Mouse (Mus musculus) liver, adult 2 months (tissue): ENCODE data around the gene Eea1. TPM values are rescaled to one million over a fixed set of nuclear protein-coding genes. Genes with fewer than 3 reads are reported as not detected.
"Not testable (repeated sequence)": the region's sequence is repeated elsewhere in the genome, so short reads cannot be mapped to it uniquely, and the experiment has no call there.

Experiments
- DNase-seq: peaks from one replicate; pipeline ENCODE4 v3.0.0-alpha.2; 2011; ENCODE audit warnings: low read depth, low spot score; ENCODE audit errors: extremely low read depth
- H3K27ac ChIP-seq: fragments of 200-500 bp; replicated peaks from 2 replicates; pipeline ENCODE4 v1.5.1; 2012; ENCODE audit warnings: low read depth, mild to moderate bottlenecking, control low read depth, inconsistent platforms, low read length; ENCODE audit not compliant: insufficient read depth
- H3K27me3 ChIP-seq: fragments of 200-500 bp; 2 replicates; pipeline ENCODE4 v1.6.1; 2012; ENCODE audit warnings: mild to moderate bottlenecking, moderate library complexity, low read length, inconsistent platforms; ENCODE audit not compliant: control insufficient read depth, insufficient read depth
- H3K36me3 ChIP-seq: fragments of 200-500 bp; 2 replicates; pipeline ENCODE4 v1.6.1; 2012; ENCODE audit warnings: low read length, inconsistent platforms; ENCODE audit not compliant: control insufficient read depth, insufficient read depth
- H3K4me1 ChIP-seq: fragments of 200-500 bp; 2 replicates; pipeline ENCODE4 v1.6.1; 2011; ENCODE audit warnings: low read length; ENCODE audit not compliant: control insufficient read depth, insufficient read depth
- H3K4me3 ChIP-seq: fragments of 200-500 bp; 2 replicates; pipeline ENCODE4 v1.5.1; 2011; ENCODE audit warnings: low read depth, mild to moderate bottlenecking, control low read depth, low read length, moderate library complexity; ENCODE audit not compliant: insufficient read depth
- H3K79me2 ChIP-seq: fragments of 200-500 bp; 2 replicates; pipeline ENCODE4 v1.6.1; 2012; ENCODE audit warnings: inconsistent platforms, mild to moderate bottlenecking, low read length, moderate library complexity; ENCODE audit not compliant: control insufficient read depth, insufficient read depth
- H3K9ac ChIP-seq: fragments of 200-500 bp; 2 replicates; pipeline ENCODE4 v1.6.1; 2012; ENCODE audit warnings: low read depth, mild to moderate bottlenecking, control low read depth, inconsistent platforms, low read length
- CTCF ChIP-seq: fragments of 200-500 bp; IDR thresholded peaks from 2 replicates; pipeline ENCODE4 v1.5.1; 2011; ENCODE audit warnings: low read depth, low read length, control low read depth
- POLR2A ChIP-seq: fragments of 200-500 bp; IDR thresholded peaks from 2 replicates; pipeline ENCODE4 v1.6.1; 2011; ENCODE audit warnings: low read length, control low read depth; ENCODE audit not compliant: insufficient read depth; ENCODE audit errors: extremely low read depth
- WGBS: fragments of 180-500 bp; shearing (Covaris S2); methylation state at CpG from one replicate; pipeline ENCODE4 v1.1.7; 2018; 5-methylcytosine and 5-hydroxymethylcytosine counted together
- polyA plus RNA-seq: library from polyadenylated mRNA; depleted of rRNA; stranded (reverse); fragments of >200 nt; gene quantifications from 2 replicates; pipeline ENCODE4 v1.2.3, GENCODE M21; 2012
- total RNA-seq: library from RNA; depleted of rRNA; stranded (reverse); fragments of >200 nt; gene quantifications from 2 replicates; pipeline ENCODE4 v1.2.3, GENCODE M21; 2014

Eea1 gene
- total and polyA plus RNA-seq, 2 experiments: 3.1 to 19.6 TPM

GRCm38 (mm10) chr10:95914434-95915174 lies 25.8 kb upstream of the Eea1 start:
- no peak for DNase-seq
- Histone ChIP-seq H3K4me1 (no peaks in the 10 kb centered on the region), H3K79me2 (no peaks in the 10 kb centered on the region), H3K9ac (no peak overlapping the region), H3K4me3 (no peak overlapping the region), H3K36me3 (no peaks in the 10 kb centered on the region), H3K27ac (no peak overlapping the region), H3K27me3 (no peaks in the 10 kb centered on the region)
- 94% methylated on average over 5 of the region's 5 CpGs for WGBS
- TF ChIP-seq CTCF (no peak), POLR2A (no peak)

DNA sequence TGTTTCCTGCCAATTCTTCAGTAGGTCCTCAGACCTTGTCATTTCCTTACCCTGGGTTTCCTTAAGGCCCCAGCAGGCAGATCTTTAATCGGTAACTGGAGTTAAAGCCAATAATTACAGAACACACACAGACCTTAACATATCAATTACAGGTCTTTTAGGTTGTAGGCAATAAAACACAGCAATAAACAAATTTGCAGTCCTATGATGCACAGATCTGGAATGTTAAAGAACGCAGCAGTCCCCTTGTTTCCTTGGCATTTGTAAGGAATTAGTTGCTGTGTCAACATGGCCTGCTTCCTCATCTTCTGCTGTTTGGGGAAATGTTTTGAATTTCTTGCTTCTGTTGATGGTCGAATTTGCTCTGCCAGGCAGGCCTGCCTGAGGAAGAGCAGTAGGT lies 21.7 kb upstream of the Eea1 start:
- WGBS: 52% methylated on average over 3 of the region's 3 CpGs
- no peaks in the 10 kb centered on the region for H3K79me2 ChIP-seq
- no peak overlapping the region for H3K9ac ChIP-seq
- H3K4me3 ChIP-seq: no peak overlapping the region
- no peaks in the 10 kb centered on the region for H3K27me3 ChIP-seq
- no peaks in the 10 kb centered on the region for H3K4me1 ChIP-seq
- TF ChIP-seq CTCF (no peak), POLR2A (no peak)
- no peak for DNase-seq
- H3K27ac ChIP-seq: no peak overlapping the region
- H3K36me3 ChIP-seq: no peaks in the 10 kb centered on the region

DNA sequence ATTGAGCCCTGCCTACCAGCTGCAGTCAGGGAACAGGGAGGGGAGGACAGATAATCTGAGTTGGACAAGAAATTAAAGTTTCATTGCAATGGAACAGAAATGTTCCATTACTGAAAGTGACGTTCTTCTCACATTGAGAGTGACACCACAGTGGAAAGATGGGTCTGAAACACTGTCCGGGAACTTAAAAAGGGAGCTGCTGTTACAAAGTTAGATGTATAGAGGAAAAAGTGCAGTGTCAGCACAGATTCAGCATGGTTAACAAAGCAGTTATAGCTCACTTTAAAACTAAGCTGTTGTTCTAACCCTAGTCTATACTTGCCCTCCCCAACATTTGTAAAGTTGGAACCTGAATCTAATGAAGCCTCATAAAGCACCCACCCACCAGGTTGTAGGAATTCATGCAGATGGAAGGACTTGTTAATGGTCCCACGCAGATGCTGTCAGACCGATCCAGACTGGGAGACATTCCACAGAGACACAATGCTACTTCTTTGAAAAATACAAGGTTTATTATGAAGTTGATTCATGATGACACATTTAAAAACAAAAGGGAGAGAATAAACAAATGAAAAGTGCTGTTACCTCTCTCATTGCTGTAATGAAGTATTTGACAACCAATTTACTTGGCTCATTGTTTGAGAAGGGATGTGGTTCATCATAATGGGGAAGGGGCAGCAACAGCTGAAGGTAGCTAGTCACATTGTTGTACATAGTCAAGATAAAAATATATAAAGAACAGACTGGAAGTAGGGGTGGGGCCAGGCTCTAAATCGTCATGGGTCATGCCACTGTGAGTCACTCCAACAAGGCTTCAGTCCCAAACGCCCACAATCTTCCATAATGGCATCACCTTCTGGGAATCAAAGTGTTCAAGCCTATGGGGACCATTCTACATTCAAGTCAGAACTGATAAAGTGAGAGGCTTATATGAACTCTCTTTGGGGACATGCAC lies 16.9 kb upstream of the Eea1 start:
- DNase-seq: no peak

DNA sequence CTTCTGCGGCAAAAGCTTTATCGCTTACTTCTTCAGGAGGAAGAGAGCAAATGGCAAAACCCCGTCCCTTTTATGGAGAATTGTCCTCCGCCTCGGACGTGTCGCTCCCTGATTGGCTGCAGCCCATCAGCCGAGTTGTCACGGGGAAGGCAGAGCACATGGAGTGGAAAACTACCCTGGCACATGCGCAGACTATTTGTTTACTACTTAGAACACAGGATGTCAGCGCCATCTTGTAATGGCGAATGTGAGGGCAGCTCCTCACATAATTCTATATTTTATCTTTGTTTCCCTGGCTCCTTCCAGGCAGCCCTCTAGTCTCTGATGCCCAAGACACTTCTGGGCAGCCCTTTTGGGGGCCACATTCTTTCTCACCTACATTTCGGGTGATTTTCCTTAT lies 6.8 kb upstream of the Eea1 start:
- H3K36me3 ChIP-seq, H3K79me2 ChIP-seq, H3K4me3 ChIP-seq, DNase-seq, H3K9ac ChIP-seq, H3K27ac ChIP-seq, H3K4me1 ChIP-seq, H3K27me3 ChIP-seq: not testable (repeated sequence)
- WGBS: 95% methylated on average over 13 of the region's 13 CpGs

More for the DNA sequence above, 16.9 kb upstream of the Eea1 start:
- no peak overlapping the region for H3K27ac ChIP-seq
- H3K79me2 ChIP-seq: no peaks in the 10 kb centered on the region
- WGBS: 85% methylated on average over 6 of the region's 6 CpGs
- no peak for TF ChIP-seq POLR2A
- TF ChIP-seq CTCF: no peak
- no peaks in the 10 kb centered on the region for H3K4me1 ChIP-seq
- H3K9ac ChIP-seq: no peak overlapping the region
- H3K4me3 ChIP-seq: no peak overlapping the region
- H3K27me3 ChIP-seq: 0 out of 2 replicates have a peak, but pooled peaks cover 2% of the 10 kb centered on the region
- H3K36me3 ChIP-seq: no peaks in the 10 kb centered on the region

- peak; percentile 53 for DNase-seq
- Histone ChIP-seq H3K4me1 (peaks cover 9% of the 10 kb centered on the region), H3K4me3 (peak overlapping the region; percentile 61), H3K27me3 (no peaks in the 10 kb centered on the region), H3K79me2 (peaks cover 10% of the 10 kb centered on the region; the same call in 1 of the 2 replicates), H3K36me3 (no peaks in the 10 kb centered on the region), H3K9ac (peak overlapping the region; percentile 93), H3K27ac (peak overlapping the region; percentile 59)
- TF ChIP-seq POLR2A (no peak), CTCF (no peak)
- WGBS: 3% methylated on average over 61 of the region's 69 CpGs
These were observed 684 bp downstream of the Eea1 start for GRCm38 (mm10) chr10:95940901-95941767.
